In the genomic region with DNA sequence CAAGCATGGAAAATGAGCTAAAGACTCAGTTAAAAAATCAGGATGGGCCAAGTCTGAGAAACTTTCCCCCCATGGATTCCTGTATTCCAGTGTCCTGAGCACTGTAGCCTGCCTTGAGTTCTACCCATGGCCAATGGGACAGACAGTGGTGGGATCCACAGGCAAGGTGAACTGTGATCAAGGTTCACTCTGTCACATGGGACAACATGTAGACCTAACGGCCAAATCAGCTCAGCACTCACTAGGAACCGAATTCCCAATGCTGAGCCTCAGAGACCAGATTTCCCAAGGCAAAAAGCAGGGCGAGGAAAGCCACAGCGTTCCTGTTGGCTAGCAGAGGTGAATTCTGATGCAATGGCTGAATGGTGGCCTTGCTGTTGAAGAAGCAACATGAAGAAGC, we compare ENCODE assay signal across 17 mouse cellular contexts.
DNase-seq lines count a peak whose midpoint lies in the region; ATAC-seq lines count a peak whose summit lies in the region.
"Had no signal": no experiment of that assay in that cellular context is flagged by ENCODE, and none has a peak within 500 bp of the region (broad histone marks: within the 10 kb centered on the region; RNA-seq: fewer than 3 reads in every experiment).

No protein-coding gene starts in this region.

- no peak overlapping the region for H3K9ac ChIP-seq in kidney, embryonic 14.5 days (ENCODE audit: low read depth, low read length)
- H3K9ac ChIP-seq in liver, embryonic 16.5 days (ENCODE audit: low read depth, low read length): no peak overlapping the region
- H3K9ac ChIP-seq: embryonic facial prominence, embryonic 13.5 days; forebrain, embryonic 12.5 days; heart, embryonic 15.5 days; hindbrain, embryonic 14.5 days had no signal

- intact Hi-C loops in left cerebral cortex, postnatal 25 days (cut with DNase I): no loop called here

- no peak for ATAC-seq in kidney, embryonic 14.5 days (ENCODE audit: low FRiP score, low TSS enrichment)
- ATAC-seq in liver, embryonic 16.5 days (ENCODE audit: low read depth): peak; percentile 59
- ATAC-seq: forebrain, embryonic 16.5 days had no signal

- peak; percentile 57 for DNase-seq in adrenal gland, postnatal 14 days
- no peak for DNase-seq in adrenal gland, postnatal 25 days
- peak; percentile 25 for DNase-seq in kidney, adult 11 months
- DNase-seq in liver: no peak
- DNase-seq in left cerebral cortex, postnatal 25 days (ENCODE audit: low spot score in 2 of 2): no peak
- DNase-seq: cerebellum, adult 18-20 months; cerebellum, postnatal 36 days; gastrocnemius, postnatal 25 days had no signal

- no peaks in the 10 kb centered on the region for H3K27me3 ChIP-seq in kidney, embryonic 14.5 days (ENCODE audit: control insufficient read depth, insufficient read depth, low read length)
- H3K27me3 ChIP-seq in liver, embryonic 16.5 days (ENCODE audit: control insufficient read depth, insufficient read depth, low read depth, low read length): no peaks in the 10 kb centered on the region
- H3K27me3 ChIP-seq: embryonic facial prominence, embryonic 13.5 days; forebrain, embryonic 12.5 days; heart, embryonic 15.5 days had no signal

- WGBS in kidney, embryonic 14.5 days: 90% methylated on average over 4 of the region's 4 CpGs
- 54% methylated on average over 4 of the region's 4 CpGs for WGBS in liver, embryonic 16.5 days (ENCODE audit: insufficient replicate concordance)

- H3K27ac ChIP-seq in kidney, embryonic 14.5 days (ENCODE audit: low read depth, low read length): no peak overlapping the region
- no peak overlapping the region for H3K27ac ChIP-seq in liver, embryonic 16.5 days (ENCODE audit: low read length)
- H3K27ac ChIP-seq: embryonic facial prominence, embryonic 13.5 days; forebrain, embryonic 12.5 days; heart, embryonic 15.5 days; hindbrain, embryonic 10.5 days; hindbrain, embryonic 14.5 days had no signal

- H3K4me1 ChIP-seq in kidney, embryonic 14.5 days (ENCODE audit: control insufficient read depth, insufficient read depth, low read length): no peaks in the 10 kb centered on the region
- H3K4me1 ChIP-seq in liver, embryonic 16.5 days (ENCODE audit: control insufficient read depth, low read depth, low read length): no peaks in the 10 kb centered on the region; the same call in 1 of the 2 replicates
- H3K4me1 ChIP-seq: embryonic facial prominence, embryonic 13.5 days; forebrain, embryonic 12.5 days; heart, embryonic 15.5 days; hindbrain, embryonic 10.5 days had no signal

- H3K4me2 ChIP-seq in kidney, embryonic 14.5 days (replicated peaks; ENCODE audit: low read depth, low read length): no peak overlapping the region
- H3K4me2 ChIP-seq in liver, embryonic 16.5 days (ENCODE audit: low read depth, low read length): no peak overlapping the region
- H3K4me2 ChIP-seq: embryonic facial prominence, embryonic 13.5 days; forebrain, embryonic 12.5 days; heart, embryonic 11.5 days; heart, embryonic 15.5 days; hindbrain, embryonic 14.5 days had no signal

- H3K4me3 ChIP-seq in kidney, embryonic 14.5 days (ENCODE audit: low read length): no peak overlapping the region
- no peak overlapping the region for H3K4me3 ChIP-seq in liver, embryonic 16.5 days (ENCODE audit: low read depth, low read length)
- H3K4me3 ChIP-seq: embryonic facial prominence, embryonic 13.5 days; forebrain, embryonic 12.5 days; heart, embryonic 15.5 days; hindbrain, embryonic 10.5 days had no signal

- H3K36me3 ChIP-seq in kidney, embryonic 14.5 days (ENCODE audit: control insufficient read depth, insufficient read depth, low read length): no peaks in the 10 kb centered on the region
- H3K36me3 ChIP-seq in liver, embryonic 16.5 days (ENCODE audit: control insufficient read depth, insufficient read depth): no peaks in the 10 kb centered on the region
- H3K36me3 ChIP-seq: heart, embryonic 15.5 days had no signal

- H3K9me3 ChIP-seq in kidney, embryonic 14.5 days (ENCODE audit: control insufficient read depth, low read length): no peaks in the 10 kb centered on the region
- no peaks in the 10 kb centered on the region for H3K9me3 ChIP-seq in liver, embryonic 16.5 days (replicated peaks; ENCODE audit: control insufficient read depth, low read length)
- H3K9me3 ChIP-seq: embryonic facial prominence, embryonic 13.5 days; forebrain, embryonic 12.5 days; heart, embryonic 15.5 days; hindbrain, embryonic 10.5 days had no signal

Comparison
In these comparisons a context has a peak if more than half of its experiments do, and no peak if none do; other contexts are left out.
1. DNase-seq: peak in adrenal gland, postnatal 14 days (single experiment) and kidney, adult 11 months (single experiment); none in adrenal gland, postnatal 25 days (single experiment), liver (single experiment) and left cerebral cortex, postnatal 25 days (0 of 2).